Mouse (Mus musculus) CH12.LX (cell line): ENCODE measurements around the gene Zfp874b. TPM values are rescaled to one million over a fixed set of nuclear protein-coding genes. Genes with fewer than 3 reads are reported as not detected.
"Not testable (repeated sequence)": the region's sequence is repeated elsewhere in the genome, so short reads cannot be mapped to it uniquely, and the experiment has no call there.

Experiments used
- DNase-seq: peaks from one replicate; pipeline ENCODE4 v3.0.0-alpha.2; 2013; ENCODE audit errors: extremely low read depth
- H3K27ac ChIP-seq: 2 replicates; pipeline ENCODE4 v1.5.1; 2012; ENCODE audit warnings: low read depth, mild to moderate bottlenecking, control low read depth, moderate library complexity; ENCODE audit not compliant: insufficient read depth
- H3K27me3 ChIP-seq: replicated peaks from 2 replicates; pipeline ENCODE3; 2012; ENCODE audit warnings: inconsistent platforms
- H3K36me3 ChIP-seq, 2 experiments: replicated peaks in 1 of 2; 2 replicates each; pipeline versions ENCODE3 to v1.6.1; 2012; ENCODE audit warnings: inconsistent platforms in 1 of 2, low read length in 1 of 2, mild to moderate bottlenecking in 1 of 2, mixed read lengths in 1 of 2, moderate library complexity in 1 of 2; ENCODE audit not compliant: control insufficient read depth in 1 of 2, insufficient read depth in 1 of 2
- H3K4me1 ChIP-seq, 2 experiments: 2 replicates each; pipeline ENCODE4 v1.6.1; 2012; ENCODE audit warnings: inconsistent platforms in 1 of 2, moderate library complexity in 1 of 2; ENCODE audit not compliant: insufficient read depth in 2 of 2, control insufficient read depth in 1 of 2
- H3K4me2 ChIP-seq: 2 replicates; pipeline ENCODE4 v1.6.1; 2012; ENCODE audit warnings: low read depth, mild to moderate bottlenecking, control low read depth; ENCODE audit not compliant: poor library complexity, insufficient read depth, severe bottlenecking
- H3K4me3 ChIP-seq, 3 experiments: fragments of 150-350 bp in 1 of 3; sonication (generic) in 1 of 3; replicated peaks in 1 of 3; 2 replicates each; pipeline versions ENCODE3 to v1.5.1; 2011 to 2012; ENCODE audit warnings: low read depth in 2 of 3, low read length in 2 of 3, mild to moderate bottlenecking in 2 of 3, moderate library complexity in 2 of 3, control low read depth in 1 of 3, improper control_type of control experiment in 1 of 3, inconsistent platforms in 1 of 3, mixed read lengths in 1 of 3; ENCODE audit not compliant: poor library complexity in 1 of 3
- H3K79me2 ChIP-seq: replicated peaks from 2 replicates; pipeline ENCODE4 v1.6.1; 2012; ENCODE audit warnings: mild to moderate bottlenecking, moderate library complexity; ENCODE audit not compliant: control insufficient read depth, poor library complexity, insufficient read depth, severe bottlenecking; ENCODE audit errors: extremely low read depth
- H3K9ac ChIP-seq: 2 replicates; pipeline ENCODE4 v1.6.1; 2012; ENCODE audit warnings: low read depth, mild to moderate bottlenecking, control low read depth, moderate library complexity; ENCODE audit not compliant: insufficient read depth
- H3K9me3 ChIP-seq: replicated peaks from 2 replicates; pipeline ENCODE3; 2012; ENCODE audit warnings: low read length, inconsistent platforms, mixed read lengths
- E2F4 ChIP-seq: IDR thresholded peaks from 2 replicates; pipeline ENCODE4 v1.6.1; 2011; ENCODE audit warnings: low read depth, low read length, improper control_type of control experiment; ENCODE audit not compliant: insufficient replicate concordance
- KAT2A ChIP-seq: IDR thresholded peaks from 2 replicates; pipeline ENCODE4 v1.6.1; 2012; ENCODE audit warnings: low read length, improper control_type of control experiment, inconsistent platforms; ENCODE audit not compliant: insufficient replicate concordance
- MAX ChIP-seq: IDR thresholded peaks from 2 replicates; pipeline ENCODE4 v1.6.1; 2011; ENCODE audit warnings: low read length, improper control_type of control experiment
- MEF2A ChIP-seq: IDR thresholded peaks from 2 replicates; pipeline ENCODE4 v1.6.1; 2014; ENCODE audit warnings: low read depth, mild to moderate bottlenecking, inconsistent platforms, low read length, improper control_type of control experiment, borderline replicate concordance
- MYC ChIP-seq: IDR thresholded peaks from 2 replicates; pipeline ENCODE4 v1.6.1; 2011; ENCODE audit warnings: low read depth, mild to moderate bottlenecking, improper control_type of control experiment, low read length
- SIN3A ChIP-seq: IDR thresholded peaks from 2 replicates; pipeline ENCODE4 v1.6.1; 2012; ENCODE audit warnings: low read length, improper control_type of control experiment, inconsistent platforms
- UBTF ChIP-seq: IDR thresholded peaks from 2 replicates; pipeline ENCODE4 v1.6.1; 2012; ENCODE audit warnings: low read depth, mild to moderate bottlenecking, inconsistent platforms, low read length, improper control_type of control experiment, moderate library complexity
- ZKSCAN1 ChIP-seq: IDR thresholded peaks from 2 replicates; pipeline ENCODE4 v1.6.1; 2012; ENCODE audit warnings: low read depth, inconsistent platforms, low read length, improper control_type of control experiment, borderline replicate concordance
- ZMIZ1 ChIP-seq: IDR thresholded peaks from 2 replicates; pipeline ENCODE4 v1.6.1; 2012; ENCODE audit warnings: low read depth, mild to moderate bottlenecking, inconsistent platforms, low read length, improper control_type of control experiment
- ZNF384 ChIP-seq: IDR thresholded peaks from 2 replicates; pipeline ENCODE4 v1.6.1; 2012; ENCODE audit warnings: low read depth, low read length, improper control_type of control experiment, inconsistent platforms
- dilution Hi-C: fragments of 300-500 bp; cut with MboI; formaldehyde crosslinking; loops from 2 replicates; pipeline ENCODE4 v1.14.3; 2020; ENCODE audit warnings: low sequenced_read_pairs; ENCODE audit not compliant: extremely low pct_unique_long_range_greater_than_20kb, extremely low pct_ligation_motif_present
- in situ Hi-C: fragments of 300-500 bp; cut with MboI; formaldehyde crosslinking; loops from 3 replicates; pipeline ENCODE4 v1.14.3; 2019; ENCODE audit warnings: low sequenced_read_pairs, low pct_ligation_motif_present, low pct_unique_long_range_greater_than_20kb, mixed read lengths
- polyA plus RNA-seq: library from polyadenylated mRNA; unstranded; fragments of >175 nt; gene quantifications from 2 replicates; pipeline ENCODE4 v1.2.1, GENCODE M21; 2012; ENCODE audit warnings: low read depth; ENCODE audit not compliant: insufficient read length
- total RNA-seq, 2 experiments: library from RNA; depleted of rRNA; stranded (reverse); fragments of 300-350 nt in 1 of 2; fragments of >200 nt in 1 of 2; gene quantifications; 2 replicates each; pipeline ENCODE4 v1.2.3; 2012 to 2014

Zfp874b gene
- total and polyA plus RNA-seq, 3 experiments = 1.8 to 8.0 (median 4.8) TPM

DNA sequence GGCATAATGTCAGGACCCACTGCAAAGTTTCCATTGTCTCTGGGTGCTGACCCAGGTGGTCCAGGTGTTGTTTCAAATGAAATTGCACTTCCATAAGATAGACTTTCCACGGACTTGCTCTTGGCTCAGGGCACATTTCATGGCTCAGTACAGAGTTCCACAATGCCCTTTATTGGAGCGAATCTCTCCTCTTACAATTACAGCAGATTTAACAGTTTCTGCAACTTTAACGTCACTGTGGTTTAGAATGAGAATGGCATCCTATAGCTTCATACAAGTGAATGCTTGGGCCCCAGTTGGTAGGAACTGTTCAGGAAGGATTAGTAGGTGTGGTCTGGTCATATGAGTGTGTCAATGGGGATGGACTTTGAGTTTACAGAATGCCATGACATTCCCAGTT, 47.0 kb downstream of the Zfp874b start:
- H3K27ac ChIP-seq, H3K27me3 ChIP-seq, in situ Hi-C loops, DNase-seq, H3K4me2 ChIP-seq, H3K4me3 ChIP-seq, dilution Hi-C loops, H3K9me3 ChIP-seq, H3K4me1 ChIP-seq, H3K79me2 ChIP-seq, H3K9ac ChIP-seq: not testable (repeated sequence)
- H3K36me3 ChIP-seq = peaks cover 4 to 23% of the 10 kb centered on the region in 2 experiments

GRCm38 (mm10) chr13:67428116-67428515, 55.9 kb downstream of the Zfp874b start:
- TF ChIP-seq SIN3A (no peak), ZNF384 (no peak), MYC (no peak), E2F4 (no peak), ZKSCAN1 (no peak), MEF2A (no peak), MAX (no peak), UBTF (no peak), KAT2A (no peak), ZMIZ1 (no peak)
- TF ChIP-seq, all 38 proteins: peak for 0
- Histone ChIP-seq H3K27ac (no peak overlapping the region), H3K36me3 (no peaks in the 10 kb centered on the region), H3K79me2 (no peaks in the 10 kb centered on the region), H3K4me1 (no peaks in the 10 kb centered on the region), H3K9me3 (no peaks in the 10 kb centered on the region), H3K9ac (no peak overlapping the region), H3K4me2 (no peak overlapping the region), H3K4me3 (no peak overlapping the region), H3K27me3 (no peaks in the 10 kb centered on the region)
- dilution Hi-C loops = no loop called here
- in situ Hi-C loops = no loop called here
- no peak for DNase-seq

- H3K4me1 ChIP-seq, H3K79me2 ChIP-seq, H3K4me3 ChIP-seq, dilution Hi-C loops, H3K9me3 ChIP-seq, H3K9ac ChIP-seq, H3K27ac ChIP-seq, in situ Hi-C loops, H3K36me3 ChIP-seq, H3K27me3 ChIP-seq, DNase-seq, H3K4me2 ChIP-seq: not testable (repeated sequence)
Measured at GRCm38 (mm10) chr13:67425699-67426098, 58.4 kb downstream of the Zfp874b start.

DNA sequence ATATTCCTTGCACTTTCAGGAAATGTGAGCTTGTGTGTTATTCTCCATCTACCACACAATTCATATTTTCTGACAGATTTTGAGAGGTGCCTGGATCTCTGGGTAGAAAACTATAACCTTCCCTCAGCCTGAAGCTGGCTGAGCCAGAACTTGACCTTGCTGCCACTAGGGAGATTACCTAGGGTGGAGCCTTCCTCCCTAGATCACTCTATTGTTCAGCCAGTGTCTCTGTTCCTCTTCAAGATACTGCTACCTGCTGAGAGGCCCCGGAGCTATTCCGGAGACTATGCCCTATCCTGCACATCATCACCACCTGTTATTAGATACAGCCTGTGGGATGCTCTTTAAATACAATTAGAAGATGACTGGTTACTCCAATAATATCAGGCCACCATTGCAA, 61.5 kb downstream of the Zfp874b start:
- H3K9ac ChIP-seq, DNase-seq, in situ Hi-C loops, H3K4me2 ChIP-seq, dilution Hi-C loops, H3K79me2 ChIP-seq, H3K4me1 ChIP-seq, H3K36me3 ChIP-seq, H3K9me3 ChIP-seq, H3K4me3 ChIP-seq, H3K27ac ChIP-seq, H3K27me3 ChIP-seq: not testable (repeated sequence)
